Mouse (Mus musculus): ENCODE data around the gene Efhb. TPM values are rescaled to one million over a fixed set of nuclear protein-coding genes. Genes with fewer than 3 reads are reported as not detected.
A peak's percentile ranks its signal among the peaks of the same experiment; 100 is the strongest.

The Efhb gene
- polyA plus RNA-seq (2015; fragmentation: Nextera tagmentation; extraction: Ambion mirVana), result 0.94 and 1.0 TPM in 2 replicates

GRCm38 (mm10) chr17:53462603-53463495, at the start of gene Efhb:
Efhb (minus strand) TSS chr17:53463321.
- H3K9me3 ChIP-seq, result no peaks in the 10 kb centered on the region
- WGBS, result 19% methylated on average over 26 of the region's 26 CpGs

GRCm38 (mm10) chr17:53512311-53512951, 49.3 kb upstream of the Efhb start:
- Histone ChIP-seq H3K9me3 (no peaks in the 10 kb centered on the region), H3K36me3 (peaks cover 9% of the 10 kb centered on the region; the same call in 1 of the 2 replicates), H3K4me2 (replicated peaks) (no peak overlapping the region), H3K4me3 (replicated peaks) (no peak overlapping the region), H3K27me3 (no peaks in the 10 kb centered on the region), H3K9ac (replicated peaks) (no peak overlapping the region), H3K27ac (no peak overlapping the region), H3K4me1 (replicated peaks) (no peaks in the 10 kb centered on the region)
- peak; percentile 50; the same call in 1 of the 2 replicates for ATAC-seq
- 77% methylated on average over 2 of the region's 2 CpGs for WGBS

More at GRCm38 (mm10) chr17:53462603-53463495, at the start of gene Efhb:
- Histone ChIP-seq H3K4me3 (replicated peaks) (peak within 1 kb of the TSS; percentile 45), H3K4me1 (replicated peaks) (peaks cover 12% of the 10 kb centered on the region), H3K27ac (no peak within 1 kb of the TSS), H3K27me3 (no peaks in the 10 kb centered on the region), H3K4me2 (replicated peaks) (peak within 1 kb of the TSS; percentile 64), H3K9ac (replicated peaks) (peak within 1 kb of the TSS; percentile 51), H3K36me3 (no peaks in the 10 kb centered on the region)
- ATAC-seq, result peak; percentile 97

- Histone ChIP-seq H3K4me3 (replicated peaks) (no peak overlapping the region), H3K9me3 (no peaks in the 10 kb centered on the region), H3K4me2 (replicated peaks) (no peak overlapping the region), H3K9ac (replicated peaks) (no peak overlapping the region), H3K36me3 (peaks cover 59% of the 10 kb centered on the region), H3K27ac (no peak overlapping the region), H3K27me3 (no peaks in the 10 kb centered on the region), H3K4me1 (replicated peaks) (no peaks in the 10 kb centered on the region)
- no peak for ATAC-seq
- 92% methylated on average over 2 of the region's 2 CpGs for WGBS
Measured at GRCm38 (mm10) chr17:53502966-53503365, 39.8 kb upstream of the Efhb start.

- no peak overlapping the region for H3K27ac ChIP-seq
- H3K9ac ChIP-seq (replicated peaks), result no peak overlapping the region
- no peak for ATAC-seq
- peaks cover 33% of the 10 kb centered on the region for H3K36me3 ChIP-seq
- H3K27me3 ChIP-seq, result no peaks in the 10 kb centered on the region
- H3K4me3 ChIP-seq (replicated peaks), result no peak overlapping the region
- no peaks in the 10 kb centered on the region for H3K4me1 ChIP-seq (replicated peaks)
- no peaks in the 10 kb centered on the region for H3K9me3 ChIP-seq
- WGBS, result 97% methylated on average over 1 of the region's 1 CpGs
- H3K4me2 ChIP-seq (replicated peaks), result no peak overlapping the region
Measured at GRCm38 (mm10) chr17:53489007-53489378, 25.9 kb upstream of the Efhb start.

- no peaks in the 10 kb centered on the region for H3K27me3 ChIP-seq
- H3K9ac ChIP-seq (replicated peaks), result no peak overlapping the region
- 96% methylated on average over 4 of the region's 4 CpGs for WGBS
- no peaks in the 10 kb centered on the region for H3K4me1 ChIP-seq (replicated peaks)
- no peak overlapping the region for H3K4me3 ChIP-seq (replicated peaks)
- H3K27ac ChIP-seq, result no peak overlapping the region
- H3K9me3 ChIP-seq, result no peaks in the 10 kb centered on the region
- peaks cover 30% of the 10 kb centered on the region for H3K36me3 ChIP-seq
- no peak overlapping the region for H3K4me2 ChIP-seq (replicated peaks)
- ATAC-seq, result no peak
Measured at GRCm38 (mm10) chr17:53488291-53489006, 25.3 kb upstream of the Efhb start.

- Histone ChIP-seq H3K4me2 (replicated peaks) (peak overlapping the region; percentile 90), H3K9me3 (no peaks in the 10 kb centered on the region), H3K27ac (no peak overlapping the region), H3K4me1 (replicated peaks) (peaks cover 29% of the 10 kb centered on the region), H3K27me3 (no peaks in the 10 kb centered on the region), H3K36me3 (peaks cover 9% of the 10 kb centered on the region), H3K4me3 (replicated peaks) (peak overlapping the region; percentile 97), H3K9ac (replicated peaks) (peak overlapping the region; percentile 83)
- WGBS, result 51% methylated on average over 7 of the region's 7 CpGs
- no peak for ATAC-seq
Measured at GRCm38 (mm10) chr17:53480433-53480832, 17.3 kb upstream of the Efhb start.

- Histone ChIP-seq H3K4me2 (replicated peaks) (peak overlapping the region; percentile 90), H3K4me1 (replicated peaks) (peaks cover 29% of the 10 kb centered on the region), H3K9me3 (no peaks in the 10 kb centered on the region), H3K27me3 (no peaks in the 10 kb centered on the region), H3K27ac (peak overlapping the region; percentile 98), H3K36me3 (peaks cover 4% of the 10 kb centered on the region), H3K4me3 (replicated peaks) (peak overlapping the region; percentile 97), H3K9ac (replicated peaks) (peak overlapping the region; percentile 83)
- WGBS, result under 1% methylated on average over 25 of the region's 33 CpGs
- peak; percentile 9; the same call in 1 of the 2 replicates for ATAC-seq
Measured at GRCm38 (mm10) chr17:53479604-53480041, 16.5 kb upstream of the Efhb start.

GRCm38 (mm10) chr17:53478858-53479603, 15.9 kb upstream of the Efhb start, which contains the start of gene Rab5a:
Rab5a (plus strand) TSS chr17:53479234.
- Histone ChIP-seq H3K27ac (peak within 1 kb of the TSS; percentile 98), H3K9me3 (no peaks in the 10 kb centered on the region), H3K36me3 (no peaks in the 10 kb centered on the region), H3K9ac (replicated peaks) (peak within 1 kb of the TSS; percentile 83), H3K4me1 (replicated peaks) (peaks cover 29% of the 10 kb centered on the region), H3K27me3 (no peaks in the 10 kb centered on the region), H3K4me2 (replicated peaks) (peak within 1 kb of the TSS; percentile 90), H3K4me3 (replicated peaks) (peak within 1 kb of the TSS; percentile 97)
- WGBS, result under 1% methylated on average over 81 of the region's 82 CpGs
- peak; percentile 98 for ATAC-seq

- no peak for ATAC-seq
- H3K36me3 ChIP-seq, result no peaks in the 10 kb centered on the region
- H3K4me1 ChIP-seq (replicated peaks), result peaks cover 29% of the 10 kb centered on the region
- H3K9ac ChIP-seq (replicated peaks), result peak overlapping the region; percentile 78
- no peaks in the 10 kb centered on the region for H3K27me3 ChIP-seq
- H3K9me3 ChIP-seq, result no peaks in the 10 kb centered on the region
- H3K4me2 ChIP-seq (replicated peaks), result peak overlapping the region; percentile 90
- WGBS, result 9% methylated on average over 15 of the region's 15 CpGs
- H3K4me3 ChIP-seq (replicated peaks), result peak overlapping the region; percentile 97
- peak overlapping the region; percentile 98 for H3K27ac ChIP-seq
Measured at GRCm38 (mm10) chr17:53478066-53478857, 15.1 kb upstream of the Efhb start.

- no peak for ATAC-seq
- Histone ChIP-seq H3K4me3 (replicated peaks) (no peak overlapping the region), H3K27me3 (no peaks in the 10 kb centered on the region), H3K36me3 (no peaks in the 10 kb centered on the region), H3K9me3 (no peaks in the 10 kb centered on the region), H3K27ac (no peak overlapping the region), H3K4me2 (replicated peaks) (no peak overlapping the region), H3K4me1 (replicated peaks) (peaks cover 1% of the 10 kb centered on the region; the same call in 1 of the 2 replicates), H3K9ac (replicated peaks) (no peak overlapping the region)
Measured at GRCm38 (mm10) chr17:53468697-53469096, 5.6 kb upstream of the Efhb start.

All from midbrain, embryonic 13.5 days (tissue).